Mouse (Mus musculus): ENCODE data around the gene Chrdl2.

The Chrdl2 gene

GRCm38 (mm10) chr7:99988725-99989124 lies 17.2 kb upstream of the Chrdl2 start:
- peak; percentile 74 for DNase-seq

DNA sequence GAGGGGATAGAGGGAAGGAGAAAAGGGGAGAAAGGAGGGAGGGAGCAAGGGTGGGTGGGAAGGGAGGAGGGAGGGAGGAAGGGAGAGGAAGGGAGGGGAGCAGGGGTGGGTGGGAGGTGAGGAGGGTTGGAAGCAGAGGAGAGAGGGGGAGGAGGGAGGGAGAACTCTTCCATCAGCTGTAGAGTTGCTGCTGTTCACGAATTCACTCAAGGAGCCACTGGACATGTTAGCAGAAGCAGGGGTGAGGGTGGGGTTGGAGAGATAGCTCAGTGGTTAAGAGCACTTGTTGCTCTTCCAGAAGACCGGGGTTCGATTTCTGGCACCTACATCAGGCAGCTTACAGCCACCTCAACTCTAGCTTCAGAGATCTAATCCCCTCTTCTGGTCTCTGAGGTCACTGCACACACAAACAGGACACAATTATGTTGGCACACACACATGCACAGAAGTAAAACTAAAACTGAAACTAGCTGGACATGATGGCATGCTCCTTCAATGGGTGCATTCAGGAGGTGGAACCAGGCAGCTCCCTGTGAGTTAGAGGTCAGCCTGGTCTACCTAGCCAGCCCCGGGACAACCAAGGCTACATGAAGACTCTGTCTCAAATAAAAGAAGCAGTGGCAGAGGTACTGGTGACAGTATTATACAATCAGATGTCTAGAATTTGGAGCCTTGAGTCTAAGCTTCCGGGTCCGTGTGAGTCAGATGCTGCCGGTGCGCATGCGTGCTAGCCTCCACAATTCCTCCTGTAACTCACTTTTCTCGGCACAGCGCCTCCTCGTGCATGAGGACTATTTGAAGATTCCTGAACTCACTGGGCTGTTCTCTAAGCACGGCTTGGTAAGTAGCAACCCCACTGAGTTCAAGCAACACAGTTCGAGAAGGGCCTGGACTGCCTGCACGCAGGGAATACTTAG lies 15.9 kb upstream of the Chrdl2 start:
- peak; percentile 48 for DNase-seq

DNA sequence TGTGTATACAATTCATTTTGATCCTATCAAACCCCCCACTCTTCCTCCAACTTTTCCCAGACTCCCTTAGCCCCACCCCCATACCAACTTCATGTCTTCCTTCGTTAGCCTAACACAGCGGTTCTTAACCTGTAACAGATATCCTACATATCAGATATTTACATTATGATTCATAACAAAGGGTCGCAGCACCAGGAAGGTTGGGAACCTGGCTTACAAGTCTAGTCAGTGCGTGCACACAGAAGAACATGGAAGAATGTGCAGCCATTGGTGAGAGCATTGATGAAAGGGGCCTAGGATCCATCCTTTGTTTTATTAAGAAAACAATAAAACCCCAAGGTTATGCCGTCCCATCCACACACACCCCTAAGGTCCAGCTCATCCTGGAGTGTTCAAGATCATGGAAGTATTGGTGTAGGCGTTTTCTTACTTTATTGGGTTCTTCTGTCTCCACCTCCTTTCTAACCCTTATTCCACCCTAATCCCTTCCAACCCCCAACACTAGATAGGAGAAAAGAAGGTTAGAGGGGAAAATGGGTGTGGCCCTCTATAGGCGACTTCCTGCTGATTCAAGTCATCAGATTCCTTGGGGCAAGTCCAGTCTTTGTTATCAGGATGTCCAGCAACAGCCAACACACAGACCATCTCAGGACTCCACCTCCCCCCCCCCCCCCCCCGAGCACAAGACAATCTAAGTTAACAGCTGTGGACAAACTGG lies 14.8 kb upstream of the Chrdl2 start:
- DNase-seq = no peak

DNA sequence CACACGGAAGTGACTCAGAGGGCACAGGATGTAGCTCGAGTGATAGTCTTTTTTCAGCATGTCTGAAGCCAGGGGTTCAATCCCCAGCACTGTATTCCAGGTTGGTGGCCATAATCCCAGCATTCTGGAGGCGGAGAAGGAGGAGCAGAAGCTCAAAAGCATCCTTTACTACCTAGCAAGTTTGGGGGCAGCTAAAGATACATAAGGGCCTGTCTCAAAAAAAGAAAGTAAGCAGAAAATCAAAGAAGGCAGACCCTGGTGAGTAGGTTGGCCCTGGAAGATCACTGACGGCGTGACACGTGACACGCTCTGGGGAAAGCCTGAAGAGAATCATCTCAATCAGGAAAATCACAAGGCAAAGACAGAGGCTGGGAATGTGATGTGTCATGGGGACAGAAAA lies 12.8 kb upstream of the Chrdl2 start:
- DNase-seq = no peak

GRCm38 (mm10) chr7:99995186-99995585 lies 10.8 kb upstream of the Chrdl2 start:
- no peak for DNase-seq

DNA sequence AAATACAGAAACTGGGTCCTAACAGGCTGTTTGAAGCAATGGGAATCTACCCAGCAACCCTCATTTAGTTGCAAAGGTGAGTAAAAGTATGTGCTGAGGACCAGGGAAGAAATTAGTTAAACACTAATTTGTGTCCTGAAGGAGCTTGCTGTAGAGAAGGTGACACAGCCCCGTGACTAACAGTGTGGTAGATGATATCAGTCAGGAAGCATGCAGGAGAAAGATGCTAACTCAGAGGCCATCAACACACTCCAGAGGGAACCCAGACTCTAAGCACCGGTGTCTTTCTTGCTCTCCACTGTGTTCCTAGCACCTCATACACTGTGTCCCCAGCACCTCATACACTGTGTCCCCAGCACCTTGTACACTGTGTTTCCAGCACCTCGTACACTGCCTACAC lies 7.3 kb upstream of the Chrdl2 start:
- DNase-seq = no peak

GRCm38 (mm10) chr7:100003781-100004180 lies 2.2 kb upstream of the Chrdl2 start:
- DNase-seq = peak; percentile 32

DNA sequence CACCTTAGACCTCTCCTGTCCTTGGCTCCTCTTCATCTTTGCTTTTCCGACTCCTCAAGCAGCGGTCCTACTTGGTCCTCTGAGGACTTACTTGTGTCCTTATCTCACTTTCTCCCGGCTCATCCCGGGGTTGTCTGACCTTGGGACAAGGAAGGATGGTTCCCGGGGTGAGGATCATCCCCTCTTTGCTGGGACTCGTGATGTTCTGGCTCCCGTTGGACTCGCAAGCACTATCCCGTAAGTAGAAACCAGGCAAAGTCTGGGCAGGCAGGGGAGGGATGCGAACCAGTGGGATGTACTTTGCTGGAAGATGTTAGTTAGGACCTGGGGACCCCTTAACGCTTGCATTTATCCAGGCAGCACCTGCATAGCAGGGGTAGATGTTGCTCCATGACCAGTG lies 439 bp downstream of the Chrdl2 start:
- no peak for DNase-seq

- DNase-seq = no peak
These were observed 2.8 kb downstream of the Chrdl2 start for GRCm38 (mm10) chr7:100008765-100009164.

- peak; percentile 73 for DNase-seq
These were observed 3.7 kb downstream of the Chrdl2 start for GRCm38 (mm10) chr7:100009640-100010039.

DNA sequence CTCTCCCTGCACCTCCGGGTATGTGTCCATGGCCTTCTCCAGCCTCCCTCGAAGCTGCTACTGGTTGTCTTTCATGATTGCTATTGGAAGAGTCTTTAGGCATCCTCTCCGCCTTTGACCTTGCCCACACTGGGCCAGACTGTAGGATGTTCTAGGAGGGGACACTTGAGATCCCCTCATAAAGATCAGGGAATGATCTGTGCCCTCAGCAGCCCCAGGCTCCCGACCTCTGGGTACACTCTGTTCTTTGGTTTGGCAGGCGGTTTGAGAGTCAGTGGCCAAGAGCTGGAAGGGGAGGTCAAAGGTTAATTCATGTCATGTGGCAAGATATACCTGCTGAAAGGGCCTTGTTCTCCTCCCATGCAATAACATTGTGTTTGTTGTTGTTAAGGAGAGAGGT lies 4.7 kb downstream of the Chrdl2 start:
- DNase-seq = no peak

DNA sequence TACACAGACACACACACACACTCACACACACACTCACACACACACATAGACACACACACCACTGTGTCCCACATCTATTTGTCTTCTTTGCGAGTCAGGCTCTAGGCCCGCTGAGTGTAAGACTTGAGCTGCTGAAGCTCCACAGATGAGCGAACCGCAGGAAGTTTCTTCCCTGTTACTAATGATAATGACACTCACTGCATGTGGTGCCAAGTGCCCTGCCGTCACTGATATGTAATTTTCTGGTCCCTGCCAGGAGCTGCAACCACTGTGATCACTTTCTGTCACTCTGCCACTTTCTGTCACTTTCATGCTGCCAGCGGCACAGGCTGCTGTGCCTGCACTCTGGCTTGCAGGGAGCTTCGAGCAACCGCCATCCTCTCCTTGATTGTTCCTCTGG lies 6.1 kb downstream of the Chrdl2 start:
- DNase-seq = no peak

GRCm38 (mm10) chr7:100012515-100012914 lies 6.5 kb downstream of the Chrdl2 start:
- DNase-seq = no peak

DNA sequence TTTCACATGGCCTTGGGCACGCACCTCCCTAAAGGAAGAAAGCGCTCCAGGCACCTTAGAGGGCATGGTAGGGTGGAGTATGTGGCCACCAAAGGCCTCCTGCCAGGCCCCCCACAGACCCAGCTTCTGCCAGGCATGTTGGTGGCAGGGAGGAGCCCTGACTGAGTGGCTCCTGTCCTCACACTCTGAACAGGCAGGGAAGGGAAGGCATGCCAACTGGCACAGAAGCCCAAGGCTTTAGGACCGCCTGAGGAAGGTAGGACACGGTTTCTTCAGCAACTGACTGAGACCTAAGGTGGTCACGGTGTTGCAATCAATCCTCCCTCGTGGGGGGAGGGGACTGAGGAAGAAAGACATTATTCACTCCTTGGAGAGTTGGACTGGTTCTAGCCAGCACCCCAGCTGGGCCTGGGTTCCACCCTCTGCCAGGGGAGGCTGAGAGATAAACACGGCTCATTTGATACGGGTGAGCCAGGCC lies 8.2 kb downstream of the Chrdl2 start:
- no peak for DNase-seq

DNA sequence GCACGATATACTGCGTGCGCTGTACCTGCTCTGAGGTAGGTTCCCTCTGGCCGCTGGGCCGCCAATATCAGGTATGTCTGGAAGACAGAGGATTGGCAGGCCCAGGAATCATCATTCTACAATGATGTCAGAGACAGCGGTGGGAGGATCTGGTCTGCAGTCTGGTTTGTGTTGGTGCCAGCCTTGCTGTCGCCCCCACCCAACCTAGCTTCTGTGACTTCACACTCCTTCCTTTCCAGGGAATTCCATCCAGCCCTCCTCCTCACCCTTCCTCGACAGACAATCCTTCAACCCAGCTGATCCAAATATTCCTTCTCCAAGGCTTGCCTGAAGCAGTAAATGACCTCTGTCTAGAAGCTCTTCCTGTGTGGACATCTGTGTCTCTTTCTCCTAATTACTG lies 11.1 kb downstream of the Chrdl2 start:
- DNase-seq = no peak

GRCm38 (mm10) chr7:100027353-100027752 lies 21.4 kb downstream of the Chrdl2 start:
- no peak for DNase-seq

- DNase-seq = peak; percentile 15
These were observed 23.3 kb downstream of the Chrdl2 start for GRCm38 (mm10) chr7:100029307-100029706.

DNA sequence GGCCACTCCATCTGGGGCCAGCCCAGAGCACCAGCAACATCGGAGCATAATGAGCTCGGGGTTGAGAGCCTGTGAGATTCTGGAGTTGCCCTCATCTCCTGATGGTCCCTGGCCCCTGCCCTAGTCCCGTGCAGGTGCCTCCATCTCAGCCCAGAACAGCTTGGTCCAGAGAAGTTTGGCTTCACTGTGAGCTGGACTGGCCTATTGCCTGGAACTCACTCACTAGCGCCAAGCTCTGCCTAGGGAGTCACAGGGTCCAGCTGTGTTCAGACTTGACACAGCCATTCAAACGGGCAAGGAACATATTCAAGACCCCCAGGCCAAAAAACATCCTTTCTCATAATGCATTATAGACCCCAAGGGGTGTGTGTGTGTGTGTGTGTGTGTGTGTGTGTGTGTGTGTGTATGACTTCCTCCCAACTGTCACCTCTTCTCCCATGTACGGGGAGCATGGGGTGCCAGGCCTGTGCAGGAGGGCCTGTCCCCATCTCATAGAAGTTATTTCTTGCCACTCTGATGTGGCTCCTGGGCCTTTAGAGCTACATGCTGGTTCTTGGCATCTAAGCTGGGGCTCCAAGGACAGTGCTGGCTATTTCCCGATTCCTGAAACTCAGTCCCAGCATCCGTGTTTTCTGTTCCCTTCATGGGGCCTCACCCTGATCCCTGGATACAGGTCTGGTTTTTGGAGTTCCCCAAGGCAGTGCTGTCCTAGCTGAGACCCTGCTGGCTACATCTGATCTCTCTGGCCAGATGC lies 25.2 kb downstream of the Chrdl2 start:
- no peak for DNase-seq

DNA sequence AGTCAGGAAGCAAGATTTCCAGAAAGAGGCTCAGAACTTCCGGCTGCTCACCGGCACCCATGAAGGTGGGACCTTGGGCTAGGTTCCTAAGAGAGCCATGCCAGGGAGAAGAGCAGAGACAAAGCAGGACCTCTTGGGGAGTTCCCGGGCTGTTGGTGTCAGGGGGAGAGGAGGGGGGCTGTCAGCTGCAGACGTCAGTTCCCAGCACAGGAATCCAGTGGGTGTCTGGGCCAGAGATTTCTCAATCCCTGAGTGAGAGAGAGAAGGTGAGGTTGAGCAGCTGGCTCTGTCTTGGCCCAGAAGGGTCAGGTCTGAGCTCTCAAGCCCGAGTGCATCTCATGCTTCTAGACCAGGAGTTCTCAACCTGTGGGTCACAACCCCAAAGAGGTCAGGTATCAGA lies 27.7 kb downstream of the Chrdl2 start:
- peak; percentile 39 for DNase-seq

GRCm38 (mm10) chr7:100034815-100035463 lies 29.0 kb downstream of the Chrdl2 start:
- DNase-seq = no peak

DNA sequence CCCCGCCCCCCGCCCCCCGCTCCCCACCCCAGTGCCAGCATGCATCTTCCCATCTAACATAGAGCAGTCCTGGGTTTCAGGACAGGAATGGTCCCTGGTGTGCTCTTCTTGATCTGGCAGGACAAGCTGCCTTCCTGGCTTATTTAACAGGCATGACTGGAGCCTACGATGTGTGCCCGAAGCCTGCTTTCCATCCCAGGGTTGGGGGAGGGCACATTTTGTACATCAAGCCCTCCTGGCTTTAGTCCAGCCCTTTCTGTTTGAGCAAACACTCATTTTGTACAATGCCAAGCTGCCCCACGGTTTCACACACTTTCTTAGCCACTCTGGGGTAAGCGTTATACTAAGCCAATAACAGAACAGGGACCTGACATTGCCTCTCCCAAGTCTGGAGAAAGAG lies 30.1 kb downstream of the Chrdl2 start:
- no peak for DNase-seq

GRCm38 (mm10) chr7:100036495-100036894 lies 30.5 kb downstream of the Chrdl2 start:
- DNase-seq = no peak

DNA sequence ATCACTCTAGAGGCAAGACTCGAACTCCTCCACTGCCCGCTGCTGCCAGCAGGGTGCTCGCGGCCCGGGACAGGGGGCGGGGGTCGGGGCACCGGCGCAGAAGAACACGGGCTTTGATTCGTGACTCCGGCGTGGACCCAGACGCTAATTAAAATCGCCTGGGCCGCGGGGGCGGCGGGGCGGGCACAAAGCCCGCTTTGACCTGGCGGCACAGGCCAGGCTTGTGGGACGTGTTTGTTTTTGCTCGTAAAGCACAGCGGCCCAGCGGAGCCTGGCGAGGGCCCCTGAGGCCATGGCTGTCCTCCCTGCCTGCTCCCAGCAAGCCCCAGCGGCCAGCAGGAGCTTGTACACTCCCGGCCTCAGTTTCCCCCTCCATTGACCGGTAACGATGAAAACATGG lies 36.1 kb downstream of the Chrdl2 start:
- DNase-seq = no peak
